Mouse (Mus musculus) heart, adult 18-20 months (tissue): ENCODE data around the gene Cep162. TPM values are rescaled to one million over a fixed set of nuclear protein-coding genes. Genes with fewer than 3 reads are reported as not detected.
A peak's percentile ranks its signal among the peaks of the same experiment; 100 is the strongest.

Experiments
- DNase-seq, 2 experiments: peaks; one replicate each; pipeline ENCODE4 v3.0.0; 2021 to 2022; ENCODE audit warnings: mixed read lengths in 1 of 2
- long read RNA-seq, 2 experiments: library from polyadenylated mRNA; stranded (forward); transcript quantifications; one replicate each; pipeline ENCODE4 v2.0.0; 2021
- total RNA-seq, 2 experiments: library from RNA; stranded (reverse); gene quantifications; 2 replicates each; pipeline ENCODE4 v1.2.3; 2021

The Cep162 gene
- total RNA-seq: 1 to 10 TPM; 2.2 to 2.8 TPM
- long read RNA-seq, experiment 1, partial matches to known transcripts: 1 of 1 reads
- long read RNA-seq, experiment 1, other reads (novel, unspliced or antisense): 0 of 1 reads
- long read RNA-seq, experiment 2: 0 reads

DNA sequence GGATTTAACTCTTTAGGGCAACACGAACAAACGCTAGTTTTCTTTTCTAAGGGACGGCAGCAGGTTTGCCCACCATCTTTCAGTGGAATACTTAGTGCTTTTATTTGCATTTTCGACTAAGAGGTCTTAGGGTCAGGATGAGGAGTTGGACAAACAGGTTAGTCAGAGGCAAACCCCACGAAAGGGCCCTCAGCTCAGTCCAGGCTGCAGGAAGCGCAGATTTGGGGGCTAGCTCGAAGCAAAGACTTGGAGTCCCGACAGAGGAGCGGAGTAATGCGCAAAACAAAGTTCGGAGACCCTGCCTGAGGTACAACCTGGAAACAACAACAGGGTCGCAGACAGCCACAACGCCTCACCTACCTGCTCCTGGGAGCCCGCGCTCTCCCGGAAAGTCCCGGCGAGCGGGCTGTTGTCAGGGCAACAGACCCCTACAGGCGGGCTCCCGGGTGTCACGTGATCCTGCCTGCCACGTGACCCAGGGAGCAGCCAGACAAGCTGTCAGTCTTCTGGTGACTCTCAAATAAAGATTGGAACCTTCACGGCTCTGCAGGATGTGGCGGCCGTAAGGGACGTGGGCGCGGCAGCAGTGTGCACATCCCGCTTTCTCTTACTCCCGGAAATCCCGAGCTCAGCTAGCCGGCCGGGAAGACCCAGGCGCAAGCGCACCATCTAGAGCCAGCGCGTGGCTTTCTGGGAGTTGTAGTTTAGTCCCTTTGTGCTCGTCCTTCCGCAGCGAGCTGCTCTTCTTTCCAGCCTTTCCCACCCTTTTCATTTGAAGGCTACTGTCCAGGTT lies at the start of gene Cep162:
TSS of gene Cep162 (minus strand) at position 634 of the 793 bp plus-strand sequence.
- peak; percentile 92 for DNase-seq

DNA sequence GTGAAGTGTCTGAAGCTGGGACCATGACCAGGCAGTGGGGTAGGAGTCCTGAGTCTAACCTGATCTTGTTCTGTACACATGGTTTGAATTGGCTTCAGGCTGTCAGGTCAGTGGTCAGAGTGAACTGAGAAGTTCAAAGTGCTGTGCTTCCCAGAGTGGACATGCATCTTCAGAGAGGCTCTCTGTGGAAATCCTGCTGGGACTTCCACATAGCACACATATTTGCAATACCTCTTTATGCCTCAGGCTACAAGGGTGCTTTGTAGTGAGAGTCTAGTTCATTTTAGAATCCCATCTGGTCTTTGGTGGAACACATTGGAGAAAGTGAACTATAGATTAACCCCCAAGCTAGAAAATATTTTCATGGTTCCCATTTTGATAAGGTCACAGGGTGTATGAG lies 47.9 kb upstream of the Cep162 start:
- no peak for DNase-seq

DNA sequence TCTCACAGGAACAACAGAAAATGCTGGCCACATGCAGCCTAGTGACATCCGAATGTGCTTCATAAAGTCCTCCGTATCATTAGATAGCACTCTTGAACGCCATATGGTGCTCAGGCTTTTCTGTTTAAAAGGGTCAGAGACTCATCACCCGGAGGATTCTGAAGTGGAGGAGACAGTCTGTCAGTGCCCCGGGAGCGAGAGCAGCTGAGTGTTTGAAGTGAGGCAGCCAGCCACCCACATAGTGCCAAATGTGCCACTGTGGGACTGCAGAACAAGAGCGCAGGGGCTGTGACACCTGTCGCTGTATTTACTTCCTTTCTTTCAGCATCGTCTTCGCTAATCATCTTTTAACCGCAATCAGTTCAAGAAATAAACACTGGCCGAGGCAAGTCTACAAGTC lies 43.6 kb upstream of the Cep162 start:
- DNase-seq: no peak

DNA sequence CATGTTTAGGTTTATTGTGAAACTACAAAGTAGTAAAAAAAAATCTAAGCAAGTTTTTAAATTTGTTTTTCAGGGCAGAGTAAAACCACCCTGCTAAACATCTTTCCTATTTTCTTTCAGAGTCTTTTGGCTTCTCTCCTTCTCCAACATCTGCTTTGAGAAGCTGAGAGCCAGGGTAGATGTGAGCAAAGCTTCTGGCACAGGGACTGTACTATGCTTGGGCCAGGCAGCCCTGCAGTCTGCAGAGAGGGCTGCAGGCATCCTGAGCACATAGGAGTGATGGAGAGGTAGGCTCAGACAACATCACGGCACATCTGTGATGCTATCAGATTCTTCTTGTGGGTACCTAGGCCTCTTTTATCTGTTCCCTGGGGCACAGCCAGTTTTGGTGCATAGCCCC lies 42.2 kb upstream of the Cep162 start:
- DNase-seq: peak; percentile 1 to 11

DNA sequence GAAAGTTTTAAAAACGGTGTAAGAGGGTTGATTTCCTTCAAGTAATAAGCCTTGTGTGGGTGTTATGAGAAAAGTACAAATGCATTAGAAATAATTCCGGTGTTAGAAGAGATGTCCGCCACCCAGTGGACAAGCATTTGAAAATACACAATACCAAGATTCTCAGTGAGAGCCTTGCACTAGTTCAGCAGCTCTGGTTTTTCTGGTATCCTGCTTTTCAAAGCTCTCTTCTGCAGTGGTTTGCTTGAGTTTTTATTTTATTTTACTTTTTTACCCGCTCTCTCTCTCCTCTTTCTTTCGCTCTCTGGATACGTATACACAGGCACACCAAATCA lies 327 bp upstream of the Cep162 start:
- DNase-seq: no peak

DNA sequence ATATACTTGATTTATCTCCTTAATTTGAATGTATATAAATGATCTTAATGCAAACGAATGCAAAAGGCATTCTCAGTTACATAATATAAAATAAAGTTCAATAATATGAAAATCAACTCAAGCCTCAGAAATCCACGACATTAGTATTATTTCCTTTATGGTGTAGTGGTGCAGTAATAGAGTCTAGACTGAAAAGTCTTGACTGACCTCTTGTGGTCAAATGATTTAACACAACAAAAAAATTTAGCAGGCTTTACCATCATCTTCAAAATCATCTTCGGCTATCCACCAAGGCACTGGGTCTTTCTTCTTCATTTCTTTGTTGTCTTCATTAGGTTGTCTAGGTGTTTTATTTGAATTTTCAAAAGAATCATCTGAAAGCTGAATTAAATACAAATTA lies 7.2 kb downstream of the Cep162 start:
- peak in 1 of 2 experiments; percentile 21 for DNase-seq

DNA sequence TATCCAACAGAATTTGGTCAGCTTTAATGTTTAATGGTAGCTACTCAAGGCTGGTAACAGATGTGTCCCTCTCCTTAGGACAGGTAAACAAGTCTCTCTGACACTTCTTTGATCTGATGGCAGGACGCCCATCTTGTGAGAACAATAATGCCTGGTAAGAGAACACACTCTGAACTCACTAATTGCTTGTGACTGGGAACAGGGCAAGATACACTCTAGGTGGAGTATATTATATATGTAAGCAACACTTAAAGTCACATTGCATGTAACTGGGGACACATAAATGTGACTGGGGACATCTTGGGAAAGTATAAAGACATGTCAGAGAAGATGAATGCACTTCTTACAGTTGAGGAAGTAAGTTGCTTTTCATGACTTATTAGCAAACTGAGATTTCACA lies 7.7 kb downstream of the Cep162 start:
- no peak for DNase-seq

DNA sequence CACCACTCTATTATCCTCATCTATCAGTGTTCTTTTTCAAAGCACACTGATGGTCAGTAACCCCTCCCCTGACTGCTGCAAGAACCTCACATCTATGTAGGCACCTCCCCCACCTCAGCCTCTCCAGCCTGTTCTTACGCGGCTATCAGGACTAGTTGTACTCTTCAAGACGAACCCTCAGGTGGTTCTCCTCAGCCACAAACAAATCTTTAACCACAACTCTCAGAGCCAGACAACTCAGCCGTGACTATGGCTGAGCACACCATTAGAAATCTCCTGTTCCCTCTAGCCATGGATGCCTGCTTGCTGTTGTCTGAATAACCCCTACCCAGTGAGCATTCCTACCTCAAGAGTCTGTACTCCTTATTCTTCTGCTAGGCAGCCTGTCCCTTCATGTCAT lies 42.1 kb downstream of the Cep162 start:
- no peak for DNase-seq

DNA sequence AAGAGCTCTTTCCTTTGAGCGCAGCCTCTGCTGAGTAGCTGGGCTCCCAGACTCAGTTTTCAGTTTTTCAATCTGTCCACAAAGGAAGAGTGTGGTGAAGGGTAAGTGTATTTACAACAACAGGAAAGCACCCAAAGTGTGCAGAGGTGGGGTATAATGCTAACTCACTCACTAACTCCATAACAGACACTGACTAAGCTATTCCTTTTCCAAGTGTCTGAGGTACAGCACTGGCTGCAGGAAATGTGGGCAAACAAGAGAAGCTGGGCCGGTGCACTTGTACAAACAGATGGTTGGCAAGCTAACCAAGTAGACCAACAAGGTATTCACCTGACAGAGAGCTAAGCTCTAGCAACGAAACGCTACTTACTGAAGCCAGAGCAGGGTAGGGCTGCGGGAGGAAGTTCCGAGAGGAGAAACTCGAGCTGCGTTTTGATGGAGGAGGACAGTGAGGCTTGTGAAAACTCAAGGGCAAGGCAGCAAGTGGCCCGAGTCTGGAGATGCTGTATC lies 44.5 kb downstream of the Cep162 start:
- no peak for DNase-seq

DNA sequence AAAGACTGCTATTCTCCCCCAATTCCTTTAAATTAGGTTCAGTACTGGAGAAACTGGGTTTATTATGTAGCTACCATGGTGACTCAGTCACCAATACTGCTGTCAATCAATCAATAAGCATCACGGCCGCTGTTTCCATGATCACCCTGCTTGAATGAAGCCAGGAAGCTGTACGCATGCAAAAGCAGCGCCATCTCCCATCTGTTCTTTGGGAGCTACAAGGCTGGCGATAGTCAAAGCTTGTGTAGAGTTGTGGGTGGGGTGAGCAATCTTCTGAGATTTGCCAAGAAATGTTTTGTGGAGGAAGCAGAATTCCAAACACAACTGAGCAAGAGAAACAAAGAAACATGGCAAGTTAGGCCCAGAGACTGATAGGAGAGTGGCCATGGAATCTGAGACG lies 52.9 kb downstream of the Cep162 start:
- no peak for DNase-seq

DNA sequence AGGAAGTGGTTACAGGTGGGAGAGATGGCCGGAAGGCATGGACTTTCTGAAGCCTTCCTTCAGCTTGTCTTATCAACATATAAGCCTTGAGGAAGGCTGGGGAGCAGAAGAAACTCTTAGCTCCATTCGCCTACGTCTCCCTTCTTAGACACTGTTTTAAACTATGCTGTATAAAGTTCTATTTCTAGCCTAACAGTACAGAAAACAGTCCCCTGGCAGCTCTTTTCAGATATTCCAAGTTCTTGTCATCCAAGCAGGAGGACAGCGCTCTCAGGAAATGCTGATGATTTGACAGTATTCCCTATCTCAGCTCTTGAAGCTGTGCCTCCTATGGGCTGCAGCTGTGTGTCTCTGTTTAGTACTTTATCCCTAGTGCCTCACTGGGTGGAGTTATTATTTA lies 54.4 kb downstream of the Cep162 start:
- DNase-seq: no peak

DNA sequence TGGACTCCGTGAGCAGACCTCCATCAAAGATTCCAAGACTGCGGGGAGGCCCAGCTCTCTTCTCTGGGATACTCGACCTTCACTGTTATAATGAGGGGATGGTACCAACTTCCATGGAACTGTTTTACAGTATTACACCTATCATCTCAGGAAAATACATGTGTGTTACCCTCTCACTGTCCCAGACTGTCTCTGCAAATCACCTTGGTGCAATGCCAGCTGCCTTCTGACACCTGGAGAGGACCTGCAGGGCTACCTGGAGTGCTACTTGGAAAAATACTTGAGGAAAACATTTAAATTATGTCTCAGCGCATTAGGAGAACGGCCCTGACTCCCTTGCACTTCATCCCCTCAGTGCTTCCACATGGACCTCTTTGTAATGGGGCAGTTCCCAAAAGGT lies 54.9 kb downstream of the Cep162 start:
- DNase-seq: no peak

DNA sequence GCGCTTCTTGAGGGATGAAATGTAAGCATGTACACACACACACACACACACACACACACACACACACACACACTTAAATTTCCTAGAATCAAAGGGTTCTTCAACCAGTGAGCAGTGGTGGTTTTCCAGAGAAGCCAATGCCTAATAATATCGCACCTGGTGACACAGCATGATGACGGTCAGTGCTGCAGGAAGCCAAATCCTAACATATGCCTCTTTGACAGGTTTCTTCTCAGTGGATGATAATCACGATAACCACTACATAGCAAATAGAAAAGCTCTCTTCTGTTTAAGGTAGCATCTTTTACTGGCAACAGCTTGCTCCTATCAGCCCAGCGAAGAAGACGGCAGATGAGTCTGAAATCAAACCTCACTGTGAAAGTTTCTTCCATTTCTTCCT lies 57.3 kb downstream of the Cep162 start:
- no peak for DNase-seq

DNA sequence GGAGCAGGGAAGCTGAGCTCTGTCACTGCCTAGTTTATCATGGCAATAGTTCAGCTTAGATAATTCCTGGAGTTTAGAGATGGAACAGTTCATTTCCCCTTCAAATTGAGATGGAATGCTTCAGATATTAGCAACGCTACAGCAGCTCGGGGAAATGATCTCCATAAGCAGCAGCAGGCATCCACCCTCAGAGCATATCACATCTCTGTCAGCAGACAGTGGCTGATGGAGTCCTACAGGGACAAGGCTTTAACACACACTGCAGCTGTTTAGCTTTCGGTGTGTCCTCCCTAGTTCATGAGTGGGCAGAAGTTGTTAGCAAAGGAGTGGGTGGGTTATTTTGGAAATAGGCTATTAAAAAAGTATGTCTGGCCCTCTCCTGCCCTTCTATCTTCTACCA lies 58.1 kb downstream of the Cep162 start:
- DNase-seq: no peak

DNA sequence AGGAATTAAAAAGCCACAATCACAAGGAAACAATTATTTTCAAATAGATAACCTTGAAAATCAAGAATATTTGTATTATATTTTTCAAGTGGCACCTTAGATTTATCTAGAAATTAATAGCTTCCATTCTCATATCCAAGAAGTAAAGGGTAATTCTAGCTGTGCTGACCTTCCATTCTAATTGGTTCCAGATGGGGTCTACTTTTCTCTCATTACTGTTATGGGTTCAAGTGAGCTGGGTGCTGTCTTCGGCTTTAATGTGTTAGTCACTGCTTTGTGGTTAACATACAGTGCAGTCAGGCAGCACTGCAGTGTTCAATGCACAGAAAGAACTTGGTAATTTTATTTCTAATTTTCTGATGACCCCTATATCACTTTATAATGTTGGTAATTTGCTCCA lies 61.6 kb downstream of the Cep162 start:
- DNase-seq: no peak

DNA sequence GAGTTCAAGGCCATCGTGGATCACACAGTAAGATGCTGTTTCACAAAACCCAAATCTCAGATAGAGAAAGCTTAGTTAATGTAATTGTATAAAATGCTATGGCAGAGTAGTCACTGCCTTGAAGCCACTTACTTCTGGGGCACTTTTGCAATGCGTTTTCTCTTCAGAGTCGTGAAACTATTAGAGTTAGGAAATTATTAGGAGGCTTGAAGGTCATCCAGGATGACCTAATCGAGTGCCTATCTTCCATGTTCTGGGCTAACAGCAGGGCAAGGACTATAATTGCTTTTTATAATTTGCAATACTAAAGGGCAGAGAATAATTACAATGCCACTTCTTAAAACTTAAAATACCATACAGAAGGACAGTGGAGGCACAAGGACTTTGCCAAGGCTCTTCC lies 68.0 kb downstream of the Cep162 start:
- no peak for DNase-seq

DNA sequence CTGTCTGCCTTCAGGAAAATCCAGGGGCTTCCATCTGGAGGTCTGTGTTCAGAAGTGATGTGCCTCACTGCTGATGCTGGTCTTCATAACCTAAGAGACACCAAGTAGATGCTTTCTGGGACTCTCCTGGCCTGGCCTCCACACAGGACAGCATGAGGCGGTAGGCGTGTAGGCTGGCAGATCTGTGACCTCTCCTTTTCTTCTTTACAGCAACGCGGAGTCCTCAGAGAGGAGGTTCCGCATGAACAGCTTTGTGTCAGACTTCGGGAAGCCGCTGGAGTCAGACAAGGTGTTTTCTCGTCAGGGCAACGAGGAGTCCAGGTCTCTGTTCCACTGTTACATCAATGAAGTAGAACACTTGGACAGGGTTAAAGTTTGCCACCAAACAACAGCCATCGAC lies 73.1 kb downstream of the Cep162 start:
- DNase-seq: no peak

DNA sequence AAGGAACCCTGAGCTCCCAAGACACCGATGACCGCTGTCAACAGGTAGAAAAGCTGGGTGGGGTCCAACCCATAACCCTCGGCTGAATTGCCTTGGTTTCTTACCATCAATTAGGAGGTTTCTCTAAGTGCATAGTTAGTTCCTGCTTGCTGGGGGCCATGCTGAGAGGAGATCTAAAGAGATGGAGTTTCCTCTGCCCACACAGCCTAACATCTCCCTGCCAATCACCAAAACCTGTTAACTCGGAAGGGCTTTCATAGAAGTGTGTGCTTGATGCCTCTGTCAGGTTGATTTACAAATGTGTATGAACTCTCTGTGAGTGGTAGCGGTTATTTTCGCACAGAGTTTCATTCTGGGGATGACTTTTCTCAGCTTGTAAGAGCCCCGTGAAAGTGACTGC lies 76.8 kb downstream of the Cep162 start:
- no peak for DNase-seq

DNA sequence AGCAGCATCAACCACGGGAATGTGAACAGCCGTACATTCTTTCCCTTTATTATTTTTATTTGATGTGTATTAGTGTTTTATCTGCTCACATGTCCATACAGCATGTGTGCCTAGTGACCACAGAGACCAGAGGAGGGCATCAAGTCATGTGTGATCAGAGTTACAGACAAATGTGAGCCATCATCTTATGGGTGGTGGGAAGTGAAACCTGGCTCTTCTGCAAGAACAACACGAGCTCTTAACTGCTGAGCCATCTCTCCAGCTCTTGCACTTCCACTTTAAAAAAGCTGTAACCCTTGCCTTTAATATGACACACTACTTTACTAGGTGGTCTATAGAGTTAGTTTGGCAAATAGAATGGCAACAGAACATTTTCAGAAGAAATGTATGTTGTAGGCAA lies 83.8 kb downstream of the Cep162 start:
- peak in 1 of 2 experiments; percentile 24 for DNase-seq

DNA sequence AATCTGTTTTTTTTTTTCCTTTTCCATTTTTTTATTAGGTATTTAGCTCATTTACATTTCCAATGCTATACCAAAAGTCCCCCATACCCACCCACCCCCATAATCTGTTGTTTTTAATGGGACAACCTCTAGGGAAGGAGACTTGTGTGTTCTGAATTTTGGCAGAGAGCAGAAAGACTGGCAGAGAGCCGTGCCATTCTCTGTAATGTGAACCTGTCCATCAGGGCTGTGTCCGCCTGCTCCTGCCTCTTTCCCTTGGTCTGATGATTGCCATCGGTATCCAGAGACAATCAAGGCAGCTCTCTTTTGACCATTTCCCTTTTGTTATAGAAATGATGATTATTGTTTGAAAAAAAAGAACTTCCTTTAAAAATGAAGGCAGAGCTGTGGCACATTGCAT lies 84.4 kb downstream of the Cep162 start:
- DNase-seq: no peak

DNA sequence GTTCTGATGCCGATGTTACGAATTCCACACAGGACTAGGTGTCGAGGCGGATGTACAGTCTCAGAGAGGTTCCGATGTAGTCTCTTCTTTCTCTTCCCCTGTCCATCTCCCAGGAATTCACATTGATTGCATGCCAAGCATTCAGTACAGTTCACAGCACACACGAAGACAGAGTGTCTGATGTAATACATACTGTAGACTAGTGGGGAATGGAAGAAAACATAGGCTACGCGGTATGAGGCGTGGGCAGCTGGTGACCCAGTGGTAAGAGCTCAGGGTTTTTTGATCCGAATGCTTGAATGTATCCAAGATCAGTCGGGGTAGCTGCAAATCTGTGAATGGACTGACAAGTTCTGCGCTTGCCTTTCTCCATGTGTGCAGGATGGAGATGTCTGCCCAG lies 86.2 kb downstream of the Cep162 start:
- no peak for DNase-seq

DNA sequence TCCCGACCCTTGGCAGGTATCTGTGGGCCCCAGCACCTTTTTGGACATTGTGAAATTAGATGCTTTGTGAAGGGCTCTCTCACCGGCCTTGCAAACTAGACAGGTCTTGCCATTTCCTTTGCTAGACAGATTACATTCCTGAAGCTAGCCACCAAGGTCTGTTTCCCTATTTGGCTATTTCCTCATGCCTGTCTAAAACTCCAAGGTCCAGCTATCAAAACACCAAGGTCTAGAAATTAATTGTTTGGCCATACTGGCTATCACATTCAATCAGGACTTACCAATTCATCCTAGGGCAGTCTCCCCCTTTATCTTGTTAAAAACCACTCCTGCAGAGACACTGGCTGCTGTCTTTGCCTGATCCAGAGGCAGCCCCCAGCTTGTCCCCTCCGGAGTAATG lies 87.3 kb downstream of the Cep162 start:
- DNase-seq: no peak

DNA sequence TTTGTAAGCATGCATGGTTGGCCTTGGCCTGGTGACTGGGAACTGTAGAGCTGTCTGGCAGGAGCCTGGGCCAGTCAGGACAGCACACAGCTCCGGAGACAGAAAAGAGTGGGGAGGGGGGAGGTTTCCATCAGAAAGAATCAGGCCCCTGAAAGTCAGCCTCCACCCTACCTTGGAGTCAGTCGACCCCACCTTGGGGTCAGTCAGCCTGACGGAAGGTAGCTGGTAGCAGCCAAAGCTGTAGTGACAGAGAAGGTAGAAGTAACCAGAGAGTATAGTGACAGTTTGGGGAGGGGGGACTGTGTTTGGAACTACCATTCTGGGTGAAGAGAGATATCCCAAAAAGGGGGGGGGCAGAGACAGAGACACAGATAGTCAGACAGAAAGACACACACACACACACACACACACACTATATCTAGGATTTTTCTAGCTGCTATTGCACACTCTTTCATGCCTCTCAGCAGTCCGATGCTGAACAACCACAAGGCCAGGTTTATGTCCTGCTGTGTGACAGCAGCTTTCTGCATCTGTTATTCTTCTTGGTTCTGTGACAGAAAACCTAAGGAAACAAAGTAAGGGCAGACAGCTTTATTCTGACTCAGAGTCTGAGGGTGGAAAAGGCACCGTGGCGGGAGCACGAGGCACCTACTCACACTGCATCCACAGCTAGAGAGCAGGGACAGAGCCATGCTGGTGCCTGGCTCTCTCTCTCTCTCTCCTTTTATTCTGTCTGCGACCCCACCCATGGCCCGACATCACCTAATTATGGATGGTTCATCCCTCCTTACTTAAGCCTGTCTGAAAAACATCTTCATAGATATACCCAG lies 88.1 kb downstream of the Cep162 start:
- DNase-seq: no peak
